Mouse (Mus musculus) embryo, embryonic 10 days (tissue): ENCODE results near the gene Pde9a.

ENCODE experiments used
- DNase-seq: peaks from one replicate; pipeline ENCODE4 v3.0.0-alpha.2; 2015; ENCODE audit warnings: low spot score

Gene Pde9a

DNA sequence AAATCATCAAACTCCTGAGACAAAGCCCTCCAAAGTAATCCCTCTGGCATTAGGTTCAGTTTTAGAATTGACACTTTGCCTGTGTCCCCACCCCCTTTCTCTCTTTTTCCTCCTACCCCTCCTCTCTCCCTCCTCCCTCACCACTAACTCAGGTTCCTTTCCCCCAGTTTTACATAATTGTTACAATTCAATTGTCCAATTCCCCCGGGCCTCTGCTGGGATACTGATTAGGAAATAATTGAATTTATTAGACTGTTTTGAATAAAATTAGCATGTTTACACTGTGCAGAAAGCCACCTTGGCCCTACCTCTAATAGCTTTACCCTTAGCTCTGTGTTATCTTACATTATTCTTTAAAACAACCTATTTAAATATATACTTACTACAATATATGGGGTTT, 128.7 kb downstream of the Pde9a start:
- no peak for DNase-seq

- no peak for DNase-seq
Measured at GRCm38 (mm10) chr17:31519344-31519945, 133.4 kb downstream of the Pde9a start.

DNA sequence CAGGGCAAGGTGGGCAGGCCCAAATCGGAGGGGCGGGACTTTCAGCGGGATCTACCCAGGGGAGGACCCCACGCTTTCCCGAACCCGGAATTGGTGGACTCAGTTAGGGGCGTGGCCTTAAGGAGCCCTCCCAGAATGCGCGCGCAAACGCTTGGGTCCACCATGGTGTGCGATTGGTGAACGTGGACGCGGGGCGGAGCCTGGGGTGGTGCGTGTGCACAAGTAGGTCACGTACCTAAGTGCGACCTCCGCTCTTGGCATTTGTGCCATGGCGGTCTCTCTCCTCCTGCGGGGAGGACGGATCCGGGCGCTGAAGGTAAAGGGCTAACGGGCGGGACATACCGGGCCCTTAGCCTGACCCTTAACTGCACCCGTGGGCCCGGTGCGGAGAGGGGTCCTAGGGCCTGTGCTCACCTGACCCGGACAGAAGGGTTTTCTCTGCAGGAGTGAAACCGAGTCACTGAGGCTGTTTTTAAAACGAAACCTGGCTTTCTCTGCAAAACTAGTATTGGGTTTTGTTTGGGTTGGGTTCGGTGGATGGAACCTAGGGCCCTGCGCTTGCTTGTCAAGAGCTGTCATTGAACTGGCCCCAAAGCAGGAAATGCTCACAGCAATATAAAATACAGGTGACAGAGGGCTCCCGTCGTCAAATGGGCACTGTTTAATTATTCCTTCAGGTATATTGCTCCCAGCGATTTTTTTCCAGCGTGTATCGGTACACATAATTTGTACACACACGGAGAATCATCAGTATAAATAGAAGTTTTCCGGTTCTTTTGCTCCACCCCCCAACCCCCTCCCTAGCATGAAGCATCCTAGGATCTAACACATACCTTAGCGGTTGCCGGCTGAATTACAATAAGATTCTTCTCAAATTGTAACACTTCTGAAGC, 134.2 kb downstream of the Pde9a start, which contains the start of the genes Wdr4 and Ndufv3:
Gene Wdr4 (minus strand): TSS at position 35 of the 893 bp plus-strand sequence.
Gene Ndufv3 (plus strand): TSS at position 170 of the 893 bp plus-strand sequence.
- DNase-seq = peak; percentile 100

DNA sequence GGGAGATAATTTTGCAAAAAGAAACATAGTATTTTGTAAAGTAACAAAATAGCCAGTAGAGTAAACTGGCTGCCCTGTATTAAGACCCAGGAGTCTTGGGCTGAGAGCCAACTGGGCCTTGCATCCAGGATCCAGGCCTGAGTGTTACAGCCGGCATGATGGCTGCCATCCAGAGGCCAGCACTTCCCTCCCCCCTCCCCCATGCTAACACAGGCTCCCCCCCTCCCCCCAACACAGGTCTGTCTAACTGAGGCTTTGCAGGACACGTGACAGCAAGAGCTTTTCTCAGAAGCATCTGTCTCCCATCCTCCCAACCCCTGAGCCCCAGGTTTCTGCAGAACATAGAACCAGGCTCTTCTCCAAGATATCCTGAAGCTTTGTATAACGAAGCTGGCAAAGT, 134.9 kb downstream of the Pde9a start:
- DNase-seq = peak; percentile 12

- DNase-seq = no peak
Measured at GRCm38 (mm10) chr17:31521948-31522347, 135.9 kb downstream of the Pde9a start.

DNA sequence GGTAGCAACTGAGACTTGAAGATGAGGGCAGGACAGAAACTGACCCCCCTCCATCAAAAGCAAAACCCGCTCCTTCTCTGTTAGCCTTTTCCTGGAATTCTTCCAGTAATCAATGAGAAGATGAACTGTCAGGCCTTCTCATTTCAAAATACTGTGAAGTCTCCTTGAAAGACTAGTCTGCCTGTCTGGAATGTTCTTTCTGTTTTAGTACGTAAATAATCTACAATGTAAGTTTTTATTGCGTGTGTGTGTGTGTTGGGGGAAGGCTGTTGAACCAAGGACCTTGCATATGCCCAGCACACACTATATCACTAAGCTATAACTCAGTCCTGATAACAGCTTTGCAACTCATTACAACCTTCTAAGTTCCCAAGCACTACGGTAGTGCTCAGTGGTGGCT, 139.1 kb downstream of the Pde9a start:
- DNase-seq = no peak

DNA sequence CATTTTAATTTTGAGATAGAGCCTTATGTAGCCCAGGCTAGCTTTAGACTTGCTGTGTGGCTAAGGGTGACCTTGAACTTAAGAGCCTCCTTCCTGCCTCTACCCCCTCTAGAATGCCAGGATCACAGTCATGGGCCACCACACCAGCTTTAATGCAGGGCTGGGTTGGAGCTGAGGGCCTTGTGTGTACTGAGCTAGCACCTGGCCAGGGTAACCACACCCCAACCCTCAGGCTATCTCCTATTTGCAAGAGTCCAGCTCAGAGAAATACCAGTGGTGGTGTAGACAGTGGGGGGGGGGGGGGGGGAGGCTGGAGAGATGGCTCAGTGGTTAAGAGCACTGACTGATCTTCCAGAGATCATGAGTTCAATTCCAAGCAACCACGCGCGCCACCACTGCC, 139.8 kb downstream of the Pde9a start:
- DNase-seq = no peak
